Mouse (Mus musculus) testis, adult 2 months (tissue): Measurements from ENCODE around the gene Tspan6.

ENCODE experiments used
- CTCF ChIP-seq: fragments of 200-500 bp; IDR thresholded peaks from 2 replicates; pipeline ENCODE4 v1.5.1; 2012; ENCODE audit warnings: low read depth, mild to moderate bottlenecking, inconsistent platforms, low read length, moderate library complexity; ENCODE audit not compliant: control insufficient read depth, insufficient read depth, insufficient replicate concordance
- POLR2A ChIP-seq: fragments of 200-500 bp; IDR thresholded peaks from 2 replicates; pipeline ENCODE4 v1.6.1; 2012; ENCODE audit warnings: low read depth, mild to moderate bottlenecking, inconsistent platforms, low read length, moderate library complexity; ENCODE audit not compliant: control insufficient read depth

GRCm38 (mm10) chrX:133887308-133887707 lies 10.9 kb downstream of the Tspan6 start:
- TF ChIP-seq CTCF, result no peak
- TF ChIP-seq POLR2A, result no peak
